Mouse (Mus musculus) liver, embryonic 11.5 days (tissue): ENCODE data around the gene E130308A19Rik. TPM values are rescaled to one million over a fixed set of nuclear protein-coding genes. Genes with fewer than 3 reads are reported as not detected.
A peak's percentile ranks its signal among the peaks of the same experiment; 100 is the strongest.

Source experiments
- ATAC-seq: fragments of 200-750 bp; cut with Nextera tagmentation; replicated peaks from 2 replicates; pipeline ENCODE4 v1.8.0; 2017; ENCODE audit warnings: moderate number of reproducible peaks, mild to moderate bottlenecking, moderate TSS enrichment, moderate library complexity; ENCODE audit not compliant: low FRiP score
- DNase-seq: peaks from one replicate; pipeline ENCODE4 v3.0.0-alpha.2; 2017; ENCODE audit warnings: low spot score
- H3K27ac ChIP-seq: fragments of 300-500 bp; sonication (generic); 2 replicates; pipeline ENCODE4 v1.5.1; 2014; ENCODE audit warnings: mild to moderate bottlenecking, low read depth, low read length, control low read depth
- H3K27me3 ChIP-seq: fragments of 300-500 bp; sonication (generic); replicated peaks from 2 replicates; pipeline ENCODE4 v1.6.1; 2014; ENCODE audit warnings: low read length, mixed read lengths; ENCODE audit not compliant: control insufficient read depth, insufficient read depth
- H3K36me3 ChIP-seq: fragments of 300-500 bp; sonication (generic); 2 replicates; pipeline ENCODE4 v1.6.1; 2014; ENCODE audit warnings: mild to moderate bottlenecking, low read length, moderate library complexity, mixed read lengths; ENCODE audit not compliant: control insufficient read depth, insufficient read depth
- H3K4me1 ChIP-seq: fragments of 300-500 bp; sonication (generic); replicated peaks from 2 replicates; pipeline ENCODE4 v1.6.1; 2014; ENCODE audit warnings: low read length, mixed read lengths; ENCODE audit not compliant: control insufficient read depth, insufficient read depth
- H3K4me2 ChIP-seq: fragments of 300-500 bp; sonication (generic); 2 replicates; pipeline ENCODE4 v1.6.1; 2014; ENCODE audit warnings: mild to moderate bottlenecking, control low read depth, moderate library complexity
- H3K4me3 ChIP-seq: fragments of 300-500 bp; sonication (generic); 2 replicates; pipeline ENCODE4 v1.5.1; 2014; ENCODE audit warnings: low read depth, low read length, control low read depth
- H3K9ac ChIP-seq: fragments of 300-500 bp; sonication (generic); 2 replicates; pipeline ENCODE4 v1.6.1; 2014; ENCODE audit warnings: low read depth, low read length, control low read depth
- H3K9me3 ChIP-seq: fragments of 300-500 bp; sonication (generic); 2 replicates; pipeline ENCODE4 v1.6.1; 2016; ENCODE audit warnings: low read length, inconsistent platforms, mixed read lengths; ENCODE audit not compliant: control insufficient read depth
- WGBS: fragments of 180-500 bp; shearing (Covaris S2); extraction: QIAGEN DNeasy Blood & Tissue Kit; methylation state at CpG from one replicate; pipeline ENCODE4 v1.1.7; 2014; 5-methylcytosine and 5-hydroxymethylcytosine counted together
- polyA plus RNA-seq: library from polyadenylated mRNA; unstranded; fragments of >200 nt; fragmentation: Nextera tagmentation; extraction: Ambion mirVana; gene quantifications from 2 replicates; pipeline ENCODE4 v1.2.1, GENCODE M21; 2014

Gene E130308A19Rik
- polyA plus RNA-seq, 1 experiment from 2014 or later, result 18.5 TPM

- peak overlapping the region; percentile 53; the same call in 1 of the 2 replicates for H3K27ac ChIP-seq
- no peak for ATAC-seq
- no peaks in the 10 kb centered on the region for H3K36me3 ChIP-seq
- no peak overlapping the region for H3K9ac ChIP-seq
- H3K4me1 ChIP-seq, result peaks cover 25% of the 10 kb centered on the region
- H3K4me2 ChIP-seq, result no peak overlapping the region
- no peak overlapping the region for H3K4me3 ChIP-seq
- H3K27me3 ChIP-seq, result no peaks in the 10 kb centered on the region
- no peak for DNase-seq
- no peaks in the 10 kb centered on the region for H3K9me3 ChIP-seq
- WGBS, result 84% methylated on average over 6 of the region's 6 CpGs
Observed at GRCm38 (mm10) chr4:59802107-59802506, 176.1 kb downstream of the E130308A19Rik start.

DNA sequence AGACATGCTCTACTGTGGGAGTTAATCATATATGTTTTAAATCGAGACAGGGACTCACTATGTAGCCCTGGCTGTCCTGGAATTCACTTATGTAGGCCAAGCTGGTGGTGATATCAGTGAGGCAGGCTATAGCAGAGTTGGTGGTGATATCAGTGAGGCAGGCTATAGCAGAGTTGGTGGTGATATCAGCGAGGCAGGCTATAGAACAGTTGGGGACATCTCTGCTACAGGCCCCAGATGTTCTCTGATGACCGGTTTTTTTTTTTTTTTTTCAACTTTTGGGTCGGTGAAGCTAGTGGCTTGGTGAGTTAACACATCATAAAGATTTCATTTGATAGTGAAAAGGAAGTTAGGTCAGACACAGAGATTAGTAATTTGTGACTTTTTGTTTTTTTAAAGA is 176.8 kb downstream of the E130308A19Rik start:
- peak overlapping the region; percentile 66; the same call in 1 of the 2 replicates for H3K27ac ChIP-seq
- DNase-seq (no peak), ATAC-seq (peak; percentile 85)
- H3K4me3 ChIP-seq, result no peak overlapping the region
- H3K4me2 ChIP-seq, result no peak overlapping the region
- H3K9me3 ChIP-seq, result no peaks in the 10 kb centered on the region
- H3K9ac ChIP-seq, result no peak overlapping the region
- H3K27me3 ChIP-seq, result no peaks in the 10 kb centered on the region
- no peaks in the 10 kb centered on the region for H3K36me3 ChIP-seq
- 21% methylated on average over 4 of the region's 4 CpGs for WGBS
- peaks cover 28% of the 10 kb centered on the region for H3K4me1 ChIP-seq

- no peak for ATAC-seq
- peaks cover 28% of the 10 kb centered on the region for H3K4me1 ChIP-seq
- no peaks in the 10 kb centered on the region for H3K36me3 ChIP-seq
- H3K4me2 ChIP-seq, result no peak overlapping the region
- no peak for DNase-seq
- WGBS, result 44% methylated on average over 5 of the region's 5 CpGs
- H3K4me3 ChIP-seq, result no peak overlapping the region
- no peaks in the 10 kb centered on the region for H3K9me3 ChIP-seq
- no peak overlapping the region for H3K9ac ChIP-seq
- no peaks in the 10 kb centered on the region for H3K27me3 ChIP-seq
- H3K27ac ChIP-seq, result peak overlapping the region; percentile 66
Observed at GRCm38 (mm10) chr4:59803358-59803757, 177.3 kb downstream of the E130308A19Rik start.

GRCm38 (mm10) chr4:59804754-59805153 is 178.7 kb downstream of the E130308A19Rik start:
- no peak overlapping the region for H3K9ac ChIP-seq
- ATAC-seq, result no peak

GRCm38 (mm10) chr4:59805181-59805967 is 179.4 kb downstream of the E130308A19Rik start, which contains the start of gene Snx30:
TSS of gene Snx30 (plus strand) at chr4:59805840.
- ATAC-seq (peak; percentile 87), DNase-seq (peak; percentile 88)
- Histone ChIP-seq H3K4me2 (peak within 1 kb of the TSS; percentile 99), H3K4me1 (peaks cover 28% of the 10 kb centered on the region), H3K27me3 (no peaks in the 10 kb centered on the region), H3K4me3 (peak within 1 kb of the TSS; percentile 69), H3K9me3 (no peaks in the 10 kb centered on the region), H3K27ac (peak within 1 kb of the TSS; percentile 73), H3K36me3 (no peaks in the 10 kb centered on the region), H3K9ac (peak within 1 kb of the TSS; percentile 64)
- 6% methylated on average over 45 of the region's 45 CpGs for WGBS

More at GRCm38 (mm10) chr4:59804754-59805153, 178.7 kb downstream of the E130308A19Rik start:
- Histone ChIP-seq H3K27me3 (no peaks in the 10 kb centered on the region), H3K4me3 (peak overlapping the region; percentile 69), H3K36me3 (no peaks in the 10 kb centered on the region), H3K9me3 (no peaks in the 10 kb centered on the region), H3K4me2 (peak overlapping the region; percentile 99), H3K4me1 (peaks cover 28% of the 10 kb centered on the region), H3K27ac (peak overlapping the region; percentile 73; the same call in 1 of the 2 replicates)
- DNase-seq, result no peak
- 63% methylated on average over 1 of the region's 1 CpGs for WGBS

DNA sequence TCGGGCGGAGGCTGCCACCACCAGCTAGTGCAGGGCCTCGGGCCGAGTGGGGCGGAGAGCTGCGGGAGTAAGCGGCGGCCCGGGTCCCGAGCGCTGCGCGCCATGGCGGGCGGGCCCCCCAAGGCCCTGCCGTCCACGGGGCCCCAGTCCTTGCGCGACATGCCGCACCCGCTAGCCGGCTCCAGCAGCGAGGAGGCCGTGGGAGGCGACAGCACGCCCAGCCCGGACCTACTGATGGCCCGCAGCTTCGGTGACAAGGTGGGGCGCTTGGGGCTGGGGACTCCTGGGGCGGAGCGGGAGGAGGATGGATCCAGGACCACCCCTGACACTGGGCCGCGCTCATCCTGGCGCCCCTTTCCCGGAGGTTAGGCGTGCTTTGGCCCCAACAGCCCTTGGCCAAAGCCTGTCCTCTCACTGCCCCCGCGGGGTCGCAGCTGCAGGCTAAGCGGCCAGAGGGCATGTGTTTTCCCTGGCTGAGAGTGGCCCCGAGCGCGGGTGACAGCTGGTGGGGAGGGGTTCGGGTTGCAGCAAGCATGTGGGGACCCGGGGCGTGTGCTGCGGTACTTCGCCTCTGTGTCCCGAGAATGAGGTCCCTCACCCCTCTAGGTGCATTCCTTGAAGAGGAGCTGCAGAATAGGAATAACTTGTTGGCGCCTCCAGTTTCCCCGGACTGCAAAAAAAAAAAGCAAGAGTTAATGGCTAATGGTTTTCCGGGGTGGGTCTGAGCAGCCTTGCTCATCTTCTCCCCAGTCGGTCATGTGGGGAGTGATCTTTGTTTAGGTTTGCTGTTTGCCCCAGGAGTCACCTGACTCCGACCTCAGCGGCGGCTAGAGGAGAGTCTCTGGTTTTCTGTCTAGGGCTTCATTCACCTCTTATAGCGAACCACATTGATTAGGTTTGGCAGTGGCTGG is 180.2 kb downstream of the E130308A19Rik start:
- no peaks in the 10 kb centered on the region for H3K27me3 ChIP-seq
- H3K9ac ChIP-seq, result peak overlapping the region; percentile 64
- no peaks in the 10 kb centered on the region for H3K36me3 ChIP-seq
- peak overlapping the region; percentile 69 for H3K4me3 ChIP-seq
- H3K4me2 ChIP-seq, result peak overlapping the region; percentile 99
- WGBS, result under 1% methylated on average over 58 of the region's 58 CpGs
- peaks cover 28% of the 10 kb centered on the region for H3K4me1 ChIP-seq
- ATAC-seq (peak; percentile 56), DNase-seq (peak; percentile 61)
- no peaks in the 10 kb centered on the region for H3K9me3 ChIP-seq
- H3K27ac ChIP-seq, result peak overlapping the region; percentile 33; the same call in 1 of the 2 replicates

- DNase-seq, result no peak
- H3K36me3 ChIP-seq, result no peaks in the 10 kb centered on the region
- 9% methylated on average over 9 of the region's 9 CpGs for WGBS
- no peaks in the 10 kb centered on the region for H3K27me3 ChIP-seq
- no peak for ATAC-seq
- H3K4me1 ChIP-seq, result peaks cover 28% of the 10 kb centered on the region
- H3K4me2 ChIP-seq, result peak overlapping the region; percentile 99
- peak overlapping the region; percentile 64 for H3K9ac ChIP-seq
- no peaks in the 10 kb centered on the region for H3K9me3 ChIP-seq
- H3K4me3 ChIP-seq, result peak overlapping the region; percentile 69
- no peak overlapping the region for H3K27ac ChIP-seq
Observed at GRCm38 (mm10) chr4:59806879-59807195, 180.8 kb downstream of the E130308A19Rik start.

- Histone ChIP-seq H3K4me3 (0 out of 2 replicates have a peak overlapping the region, but pooled peaks have one; percentile 69), H3K4me2 (peak overlapping the region; percentile 99), H3K27me3 (no peaks in the 10 kb centered on the region), H3K27ac (no peak overlapping the region), H3K4me1 (peaks cover 22% of the 10 kb centered on the region), H3K9me3 (no peaks in the 10 kb centered on the region), H3K36me3 (no peaks in the 10 kb centered on the region), H3K9ac (0 out of 2 replicates have a peak overlapping the region, but pooled peaks have one; percentile 0)
- DNase-seq (no peak), ATAC-seq (no peak)
- WGBS, result 58% methylated on average over 2 of the region's 2 CpGs
Observed at GRCm38 (mm10) chr4:59807521-59807920, 181.5 kb downstream of the E130308A19Rik start.
